Mouse (Mus musculus) R1 (cell line): ENCODE measurements around the gene Kcnmb2.

ENCODE experiments used
- DNase-seq: peaks from one replicate; pipeline ENCODE4 v3.0.0-alpha.2; 2018; ENCODE audit warnings: low read depth, low spot score

Kcnmb2 gene

DNA sequence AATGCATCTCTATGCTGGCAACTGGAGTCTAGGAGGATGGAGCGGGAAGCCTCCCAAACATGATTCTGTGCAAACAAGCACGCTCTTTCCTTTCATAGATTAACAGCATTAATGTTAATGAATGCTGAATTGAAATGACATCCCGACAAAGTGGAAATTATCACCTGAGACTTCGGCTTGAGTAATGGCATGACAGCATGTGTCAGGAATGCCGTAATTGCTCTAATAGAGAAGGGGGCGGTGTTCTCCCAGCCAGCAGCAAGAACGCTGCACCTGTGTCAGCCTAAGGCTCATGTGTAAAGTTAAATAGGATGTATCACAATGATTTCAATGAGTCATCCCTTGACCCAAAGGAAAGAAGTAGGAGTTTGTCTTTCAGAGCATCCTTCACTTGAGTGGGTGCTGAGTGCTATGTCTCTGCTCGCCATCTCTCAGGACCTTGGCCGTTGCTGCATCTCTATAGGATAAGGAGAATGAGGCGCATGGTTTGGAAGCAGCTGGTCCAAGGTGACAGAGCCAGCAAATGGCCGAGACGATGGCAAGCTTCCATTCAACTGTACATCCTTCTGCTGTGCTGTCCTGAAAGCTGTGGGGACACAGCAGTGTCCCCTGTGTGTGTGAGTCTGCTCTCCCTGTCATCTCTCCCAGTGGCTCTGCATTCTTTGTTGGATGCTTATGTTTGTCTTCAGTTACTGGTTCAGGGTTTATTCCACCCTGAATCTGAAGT, 110.1 kb downstream of the Kcnmb2 start:
- no peak for DNase-seq

DNA sequence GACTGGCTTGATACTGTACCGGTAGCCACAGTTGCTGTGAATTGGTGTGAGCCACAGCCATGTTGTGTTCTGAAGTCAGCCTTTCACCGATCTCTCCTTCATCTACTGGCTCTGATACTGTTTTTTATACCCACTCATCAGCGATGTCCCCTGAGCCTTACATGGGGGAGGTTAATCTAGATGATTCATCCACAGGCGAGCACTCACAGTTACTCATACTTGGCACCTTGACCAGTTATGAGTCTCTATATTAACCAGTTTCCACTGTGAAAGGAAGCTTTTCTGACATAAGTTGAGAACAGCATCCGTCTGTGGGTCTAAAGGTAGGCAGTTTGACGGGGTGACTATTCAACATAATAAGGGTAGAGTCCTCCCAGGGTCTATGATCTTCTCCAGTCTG, 118.7 kb downstream of the Kcnmb2 start:
- no peak for DNase-seq

DNA sequence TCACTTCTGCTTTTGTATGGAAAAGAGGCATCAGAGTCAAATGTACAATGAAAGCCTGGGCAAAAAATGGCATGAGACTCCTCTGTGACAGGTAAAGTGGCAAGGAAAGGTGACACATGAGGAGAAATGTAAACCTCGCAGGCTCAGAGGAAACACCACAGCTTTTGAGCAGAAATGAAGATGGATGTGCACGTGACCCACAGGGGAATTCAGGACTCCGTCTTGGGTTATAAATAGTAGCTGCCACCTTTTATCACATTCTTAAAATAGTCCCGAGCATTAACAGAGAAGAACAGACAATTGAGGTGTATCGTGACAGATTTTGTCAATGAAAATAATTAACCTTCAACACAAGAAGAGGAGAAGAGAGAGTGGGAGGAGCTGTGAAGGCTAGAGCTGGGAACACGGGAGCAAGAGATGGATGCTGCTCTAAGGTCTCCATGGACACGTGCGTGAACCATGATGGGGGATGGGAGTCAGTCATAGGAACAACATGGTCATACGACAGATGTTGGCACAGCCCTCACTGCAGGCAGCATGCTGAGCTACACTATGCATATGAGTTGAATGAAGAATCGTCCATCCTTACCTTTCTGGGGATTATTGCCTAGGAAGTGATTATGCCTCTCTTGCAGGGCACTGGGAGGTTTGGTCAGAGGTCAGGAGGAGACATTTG, 127.2 kb downstream of the Kcnmb2 start:
- no peak for DNase-seq

DNA sequence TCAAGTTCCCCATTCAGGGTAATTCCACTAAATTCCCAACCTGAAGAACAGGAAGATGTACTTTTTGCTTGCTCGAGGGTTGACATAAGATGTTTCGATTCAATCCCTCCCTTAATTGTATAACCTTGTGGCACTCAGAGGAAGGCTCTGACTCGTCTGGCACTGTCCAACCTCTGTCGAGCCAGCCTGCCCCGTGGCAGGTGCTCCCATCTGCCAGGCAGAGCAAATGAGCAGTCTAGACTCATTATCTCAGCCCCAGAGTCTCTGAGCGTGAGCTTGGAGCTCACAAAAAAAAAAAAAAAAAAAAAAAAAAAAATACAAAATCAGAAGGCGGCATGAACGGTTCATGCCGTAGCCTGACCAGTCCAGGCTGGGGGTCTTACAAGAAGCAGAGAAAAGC, 130.1 kb downstream of the Kcnmb2 start:
- DNase-seq, result no peak

DNA sequence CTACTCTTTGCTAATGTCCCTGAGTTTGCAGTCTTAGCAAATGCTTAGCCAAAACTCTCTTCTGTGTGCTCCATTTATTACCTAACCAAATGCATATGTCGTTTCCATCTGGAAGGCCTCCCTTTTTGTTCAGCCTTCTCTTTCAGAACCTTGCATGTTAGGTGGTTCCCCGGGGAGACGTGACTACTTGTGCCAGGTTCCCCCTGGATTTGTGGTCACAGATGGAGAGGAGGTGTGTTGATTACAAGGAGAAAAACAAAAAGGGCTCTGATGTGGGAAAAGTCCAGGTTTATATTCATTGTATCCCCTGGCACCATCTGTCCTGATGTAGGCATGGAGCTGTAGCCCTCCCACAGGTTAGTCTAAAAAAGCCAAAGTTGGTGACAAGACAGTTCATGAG, 141.5 kb downstream of the Kcnmb2 start:
- DNase-seq, result peak; percentile 31

DNA sequence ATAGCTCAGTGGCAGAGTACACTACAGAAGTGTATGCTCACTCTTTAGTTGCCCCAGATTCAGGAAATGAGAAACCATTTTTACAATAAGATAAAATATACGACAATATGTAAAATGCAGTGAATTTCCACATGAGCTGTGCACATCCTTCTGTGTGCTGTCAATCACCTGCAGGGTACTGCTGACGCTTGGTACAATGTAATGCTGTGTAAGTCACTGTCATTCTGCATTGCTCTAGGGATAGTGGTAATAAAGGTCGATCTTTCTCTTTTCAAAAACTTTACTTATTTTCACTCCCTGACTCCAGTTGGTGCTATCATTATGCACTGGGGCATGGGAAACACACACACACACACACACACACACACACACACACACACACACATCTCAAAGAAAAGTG, 146.5 kb downstream of the Kcnmb2 start:
- no peak for DNase-seq

DNA sequence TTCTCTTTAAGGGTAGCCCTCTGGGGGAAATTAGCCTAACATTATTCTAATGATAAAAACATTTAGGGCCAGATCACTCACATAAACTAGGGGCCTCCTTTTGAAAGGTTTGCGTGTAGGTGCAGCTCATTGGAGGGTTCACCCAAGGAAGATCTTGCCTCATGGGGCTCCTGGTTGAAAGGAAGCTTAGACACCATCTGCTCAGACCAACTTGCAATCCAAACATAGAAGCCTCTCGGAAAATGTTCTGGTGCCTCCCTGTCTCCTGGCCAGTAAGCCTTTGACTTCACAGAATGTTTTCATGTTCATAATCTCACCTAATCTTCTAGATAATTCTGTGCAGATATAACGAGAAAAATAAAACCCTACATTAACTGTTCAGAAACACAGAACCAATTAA, 150.3 kb downstream of the Kcnmb2 start:
- no peak for DNase-seq

DNA sequence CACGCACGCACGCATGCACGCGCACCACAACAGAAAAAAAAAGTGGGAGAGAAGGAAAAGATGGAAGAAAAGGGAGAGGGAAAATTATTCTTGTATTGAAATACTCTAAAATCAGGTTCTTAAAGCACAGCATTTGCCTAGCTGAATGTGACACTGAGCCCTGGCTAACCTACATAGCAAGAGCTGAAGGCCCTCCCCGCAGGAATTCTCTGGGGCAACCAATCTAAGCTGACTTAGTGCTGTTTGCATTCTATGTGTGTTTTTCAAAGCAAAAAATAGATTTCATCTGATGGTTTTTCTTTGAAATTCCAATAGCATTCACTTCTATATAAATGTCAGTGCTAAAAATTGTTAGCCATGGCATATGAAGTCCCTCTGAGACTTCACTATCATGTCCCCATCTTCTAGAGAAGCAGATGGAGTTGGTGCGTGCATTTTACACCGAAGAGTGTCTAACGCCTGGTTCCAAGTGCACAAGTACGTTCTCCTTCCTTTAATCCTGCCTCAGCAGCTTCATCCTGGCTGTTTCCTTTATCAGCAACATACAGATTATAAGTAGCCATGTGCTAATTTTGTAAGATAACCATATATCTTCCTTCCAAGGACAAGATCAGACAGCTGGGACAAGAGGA, 151.4 kb downstream of the Kcnmb2 start:
- no peak for DNase-seq

DNA sequence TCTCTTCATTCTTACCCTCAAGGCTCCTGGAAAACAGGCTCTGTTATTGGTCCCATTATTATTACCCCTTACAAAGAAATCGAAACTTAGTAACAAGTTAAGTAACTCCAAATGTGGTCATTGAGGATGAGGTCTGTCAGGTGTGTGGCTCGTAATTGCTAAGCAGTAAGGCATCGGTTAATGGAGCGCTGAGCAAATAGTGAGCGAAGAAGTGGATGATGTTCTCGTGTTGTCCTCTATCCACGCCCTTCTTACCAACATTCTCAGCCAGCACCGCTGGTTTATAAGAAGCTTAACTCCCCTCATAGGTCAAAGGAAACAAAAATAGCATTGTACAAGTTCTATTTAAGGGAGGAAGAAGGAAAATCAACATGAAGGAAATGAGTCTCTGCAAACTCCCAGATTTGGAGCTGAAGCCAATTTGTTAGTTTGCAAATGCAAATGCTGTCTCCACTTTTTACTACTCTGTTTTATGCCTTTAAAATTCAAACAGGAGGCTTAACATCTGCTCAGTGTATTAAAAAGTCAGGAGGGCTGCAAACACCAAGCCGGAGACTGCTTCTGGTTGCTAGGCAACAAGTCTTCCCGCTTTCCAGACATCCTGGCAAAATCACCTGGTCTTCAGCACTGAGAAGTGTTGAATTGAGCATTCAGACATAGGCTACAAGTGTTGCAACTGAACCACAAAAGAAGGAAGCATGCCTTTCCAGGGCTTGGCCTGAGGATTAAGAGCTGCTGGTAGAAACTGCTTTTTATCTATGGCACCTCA, 157.8 kb downstream of the Kcnmb2 start:
- peak; percentile 73 for DNase-seq

DNA sequence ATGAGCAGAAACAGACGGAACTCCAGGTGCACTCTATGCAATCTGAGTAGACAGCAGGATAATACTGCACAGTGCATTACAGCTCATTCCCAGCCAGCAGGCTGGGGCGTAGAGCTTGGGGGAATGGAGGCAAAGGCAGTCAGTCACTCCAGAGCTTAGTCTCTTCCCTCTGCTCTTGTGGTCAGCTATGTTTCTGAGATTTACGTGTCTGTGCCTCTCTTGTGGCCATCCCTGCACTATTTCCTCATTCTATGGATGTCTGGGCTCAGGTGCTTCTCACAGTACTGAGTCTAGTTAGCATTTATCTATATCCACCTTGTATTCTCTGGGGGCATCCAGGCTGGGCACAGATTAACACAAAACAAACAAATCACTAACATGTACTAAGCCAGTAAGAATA, 160.4 kb downstream of the Kcnmb2 start:
- no peak for DNase-seq

DNA sequence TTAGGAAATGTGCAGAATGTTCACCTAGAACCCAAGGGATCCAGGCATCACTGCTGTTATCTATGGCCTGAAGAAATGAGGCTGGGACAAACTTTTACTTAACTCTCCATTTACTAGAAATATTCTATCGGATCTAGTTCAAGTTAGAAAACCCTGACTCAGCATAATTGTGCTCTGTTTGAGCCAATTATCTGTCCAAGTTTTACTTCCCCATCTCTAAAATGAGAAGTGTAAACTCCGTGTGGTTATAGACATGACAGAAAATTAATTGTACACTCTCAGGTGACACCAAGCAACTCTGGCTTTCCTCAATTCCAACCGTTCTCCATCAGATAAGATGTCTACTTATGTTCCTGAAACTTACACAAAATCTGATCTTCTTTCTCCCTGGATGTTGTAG, 161.0 kb downstream of the Kcnmb2 start:
- no peak for DNase-seq

DNA sequence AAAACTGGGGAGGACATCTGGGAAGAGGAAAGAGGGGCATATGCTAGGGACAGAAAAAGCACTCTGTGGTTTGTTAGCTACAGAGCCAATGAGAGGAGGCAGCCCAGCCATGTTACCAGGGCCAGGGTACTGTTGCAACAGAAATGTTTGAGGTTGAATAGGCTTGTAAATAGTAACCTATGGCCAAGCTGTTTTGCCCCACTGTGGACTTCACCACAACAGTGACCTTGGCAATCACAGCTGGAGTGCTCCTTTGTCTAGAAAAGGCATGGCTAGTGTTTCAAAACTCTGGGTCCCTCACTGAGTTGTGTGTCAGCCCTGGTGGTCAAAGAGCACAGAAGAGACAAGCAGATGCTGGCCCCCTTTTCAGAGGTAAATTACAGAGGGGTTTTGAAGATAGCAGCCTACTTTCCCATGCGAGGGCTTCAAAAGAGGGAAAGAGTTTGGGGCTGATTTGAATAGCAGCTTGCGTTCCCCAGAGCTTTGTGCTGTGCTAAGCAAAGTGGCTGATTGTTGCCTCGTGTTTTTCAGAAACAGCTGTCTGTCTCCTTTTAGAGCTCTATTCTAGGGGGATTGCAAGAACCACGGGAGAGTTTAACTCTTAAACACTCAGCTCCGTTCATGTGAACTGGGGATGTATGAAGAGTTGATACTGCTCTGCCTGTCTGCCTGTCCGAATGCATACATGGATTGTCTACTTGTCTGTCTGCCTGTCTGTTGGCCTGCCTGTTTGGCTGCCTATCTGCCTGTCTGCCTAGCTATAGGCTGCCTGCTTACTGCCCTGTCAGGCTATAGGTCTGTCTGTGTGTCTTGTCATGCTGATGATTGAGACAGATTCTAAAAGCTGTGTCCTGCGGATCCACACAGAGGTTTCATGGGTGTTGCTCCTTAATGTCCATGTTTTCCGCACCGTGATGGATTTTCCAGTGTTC, 165.0 kb downstream of the Kcnmb2 start:
- peak; percentile 56 for DNase-seq

DNA sequence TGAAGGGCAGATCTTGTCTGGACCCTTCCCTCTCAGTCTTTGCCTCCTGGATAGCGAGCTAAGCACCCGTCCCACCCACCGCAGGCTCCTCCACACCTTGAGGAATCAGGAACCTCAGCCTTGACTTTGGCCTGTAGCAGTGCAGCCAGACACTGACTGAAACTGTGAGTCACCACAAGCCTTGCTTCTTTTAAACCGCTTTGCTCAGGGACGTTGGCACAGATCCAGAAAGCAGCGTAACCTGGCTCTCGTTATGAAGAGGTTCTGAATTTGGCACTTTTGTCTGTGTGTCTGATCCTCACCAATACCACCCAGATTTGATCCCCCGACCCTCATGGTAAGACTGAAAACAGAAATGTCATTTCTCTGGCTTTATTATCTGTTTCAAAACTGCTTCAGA, 171.6 kb downstream of the Kcnmb2 start:
- DNase-seq, result no peak

DNA sequence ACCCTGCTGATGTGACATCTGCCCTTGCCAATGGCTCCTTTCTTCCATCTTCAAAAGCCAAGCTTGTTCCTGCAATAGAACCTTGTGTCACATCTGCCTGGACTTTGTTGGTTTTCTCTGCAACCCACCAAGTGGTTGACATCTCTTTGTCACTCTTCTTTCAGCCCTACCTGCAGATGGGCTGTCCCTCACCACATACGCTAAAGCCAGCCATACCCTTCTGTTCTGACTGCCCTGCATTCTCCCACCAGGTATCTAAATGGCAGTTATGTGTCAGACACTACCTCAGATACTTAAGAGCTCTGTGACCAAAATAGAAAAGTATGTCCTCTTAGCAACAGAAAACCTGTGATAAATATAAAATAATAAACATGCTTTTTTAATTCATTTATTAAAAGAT, 186.5 kb downstream of the Kcnmb2 start:
- DNase-seq, result no peak

DNA sequence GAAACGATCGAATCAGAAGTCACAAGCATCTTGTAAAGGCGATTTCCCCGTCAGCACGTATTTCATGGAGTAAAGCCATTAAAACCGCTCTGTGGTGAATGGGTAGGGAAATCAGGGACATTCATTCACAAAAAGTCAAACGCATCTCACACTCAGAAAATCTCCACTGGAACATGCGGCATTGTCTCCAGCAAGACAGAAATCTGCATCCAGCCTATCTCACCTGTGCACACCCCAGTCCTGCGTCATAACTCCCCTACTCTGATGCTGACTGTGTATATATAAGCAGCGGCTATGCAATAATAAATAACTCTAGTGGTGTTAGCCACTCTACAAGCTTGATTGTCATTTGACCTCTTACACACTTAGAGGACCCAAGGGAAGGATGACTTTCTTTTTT, 199.1 kb downstream of the Kcnmb2 start:
- no peak for DNase-seq

DNA sequence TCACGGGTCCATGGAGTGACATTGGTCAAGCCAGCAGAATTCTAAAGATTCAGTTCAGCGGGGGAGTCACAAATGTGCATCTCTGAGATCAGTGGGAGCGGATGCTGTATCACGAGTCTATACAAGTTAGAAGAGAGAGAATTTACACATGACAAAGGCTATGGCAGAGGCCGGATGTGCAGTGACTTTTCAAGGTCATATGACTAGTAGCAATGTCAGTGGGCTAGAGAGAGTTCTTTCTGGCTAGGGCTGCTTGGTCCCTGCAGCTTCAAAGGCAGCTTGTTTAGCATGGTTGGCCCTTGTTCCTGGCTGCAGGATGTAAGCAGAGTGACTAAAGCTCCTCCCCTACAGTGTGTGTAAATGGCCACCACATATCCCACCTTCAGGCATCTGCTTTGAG, 217.5 kb downstream of the Kcnmb2 start:
- DNase-seq, result peak; percentile 92

DNA sequence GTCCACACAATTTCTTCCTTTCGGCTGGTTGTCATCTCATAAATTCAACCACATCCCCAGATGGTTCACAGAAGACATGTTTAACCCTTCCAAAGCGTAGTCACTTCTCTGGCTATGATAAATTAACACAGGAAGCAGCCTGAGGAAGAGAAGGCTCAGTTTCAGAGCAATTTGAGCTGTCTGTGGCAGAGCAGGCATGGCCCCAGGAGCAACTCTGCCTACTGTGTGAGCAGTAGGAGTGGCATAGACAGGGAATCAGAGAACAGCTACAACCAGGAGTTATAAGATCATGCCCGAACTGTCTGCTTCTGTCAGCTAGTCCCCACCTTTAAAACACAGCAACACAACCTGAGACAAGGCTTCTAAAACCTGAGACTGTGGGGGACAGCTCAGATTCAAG, 219.4 kb downstream of the Kcnmb2 start:
- DNase-seq, result no peak

DNA sequence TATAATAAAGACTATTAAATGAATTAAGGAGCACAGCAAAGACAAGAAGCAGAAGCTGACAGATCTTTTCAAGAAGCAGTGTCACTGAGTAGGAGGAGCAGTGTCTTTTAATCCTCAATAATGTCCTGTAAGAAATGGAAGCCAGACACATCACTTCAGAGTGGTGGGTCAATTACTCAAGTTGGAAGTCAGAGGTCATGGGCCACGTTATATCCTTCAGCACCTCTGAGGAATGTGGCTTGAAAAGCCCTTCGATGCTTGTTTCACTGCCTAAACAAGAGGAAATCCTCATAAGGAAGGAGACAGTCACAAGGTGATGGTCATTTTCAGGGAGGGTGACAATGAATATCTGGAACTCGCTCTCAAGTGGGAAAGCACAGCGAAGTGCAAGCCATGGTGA, 223.1 kb downstream of the Kcnmb2 start:
- DNase-seq, result no peak

DNA sequence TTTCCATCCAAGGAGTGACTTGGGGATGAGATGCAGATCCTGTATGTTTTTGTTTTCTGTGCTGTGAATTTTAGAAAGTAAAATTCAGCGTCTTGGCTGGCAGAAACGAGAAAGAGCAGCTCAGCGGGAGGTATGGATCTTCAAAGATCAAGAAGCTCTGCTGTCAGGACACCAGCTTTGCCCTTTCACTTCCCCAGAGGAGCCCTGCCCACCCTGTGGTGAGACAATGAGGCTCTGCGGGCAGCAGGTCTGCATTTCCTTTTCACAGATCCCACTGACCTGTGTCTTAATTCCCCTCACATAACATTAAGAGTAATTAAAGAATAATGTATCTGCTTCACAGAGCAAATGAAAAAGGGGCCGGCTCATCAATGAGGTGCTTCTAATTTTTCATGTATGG, 226.1 kb downstream of the Kcnmb2 start:
- peak; percentile 51 for DNase-seq

DNA sequence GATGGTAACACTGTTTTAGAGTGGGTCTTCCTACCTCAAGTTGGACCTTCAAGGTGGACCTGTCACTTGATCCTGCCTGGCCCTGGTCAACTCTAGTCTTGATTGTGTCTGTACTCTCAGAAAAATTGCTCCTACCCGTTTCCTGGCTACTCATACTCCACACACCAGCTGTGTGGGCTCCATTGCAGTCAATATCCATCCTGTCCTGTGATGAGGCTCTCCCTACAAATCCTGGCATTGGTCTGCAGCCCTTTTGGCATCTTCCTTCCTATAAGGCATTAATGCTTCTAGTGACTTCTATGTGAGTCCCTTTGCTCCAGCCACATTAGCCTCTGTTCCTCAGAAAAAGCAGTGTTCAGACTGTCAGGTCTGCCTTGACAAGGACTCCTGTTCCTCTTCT, 228.4 kb downstream of the Kcnmb2 start:
- no peak for DNase-seq

DNA sequence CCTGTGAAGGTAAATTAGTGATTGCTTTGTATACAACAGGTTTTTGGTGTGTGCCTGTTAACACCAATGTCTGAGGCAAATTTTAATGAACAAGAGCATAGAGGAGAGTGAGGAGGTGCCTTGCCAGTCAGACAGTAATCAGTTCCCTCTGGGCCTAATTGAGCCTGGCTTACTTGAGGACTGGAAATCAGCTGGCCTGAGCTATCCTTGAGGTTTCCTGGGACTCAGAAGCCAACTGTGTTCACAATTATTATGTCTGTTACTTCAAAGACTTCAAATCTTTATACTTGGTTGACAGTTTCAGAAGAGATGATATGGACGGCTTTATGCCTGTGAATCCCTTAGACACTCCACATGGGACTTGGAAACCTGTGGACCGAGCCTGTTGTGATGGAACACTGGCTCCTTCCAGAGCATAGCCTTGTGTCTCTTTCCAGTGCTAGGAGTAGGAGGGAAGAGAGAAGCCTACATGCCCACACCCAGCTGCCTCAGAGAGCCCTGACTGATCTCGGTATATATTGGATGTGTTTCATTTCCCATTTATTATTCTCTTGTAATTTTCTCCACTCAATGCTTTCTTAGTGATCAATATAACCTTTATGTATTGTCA, 230.2 kb downstream of the Kcnmb2 start:
- DNase-seq, result no peak
